Mouse (Mus musculus) lung, embryonic 14.5 days (tissue): ENCODE results near the gene Sdccag8. TPM values are rescaled to one million over a fixed set of nuclear protein-coding genes. Genes with fewer than 3 reads are reported as not detected.

Experiments used
- ATAC-seq: fragments of 200-750 bp; cut with Nextera tagmentation; 2 replicates; pipeline ENCODE4 v1.8.0; 2017; ENCODE audit warnings: mild to moderate bottlenecking, moderate TSS enrichment, moderate library complexity; ENCODE audit not compliant: insufficient read depth
- DNase-seq: peaks from one replicate; pipeline ENCODE4 v3.0.0-alpha.2; 2015
- H3K27ac ChIP-seq: fragments of 300-500 bp; sonication (generic); 2 replicates; pipeline ENCODE4 v1.5.1; 2014; ENCODE audit warnings: low read depth, mild to moderate bottlenecking, moderate library complexity
- H3K27me3 ChIP-seq: fragments of 300-500 bp; sonication (generic); 2 replicates; pipeline ENCODE4 v1.6.1; 2014; ENCODE audit warnings: low read length, control low read depth; ENCODE audit not compliant: insufficient read depth
- H3K36me3 ChIP-seq: fragments of 300-500 bp; sonication (generic); 2 replicates; pipeline ENCODE4 v1.6.1; 2014; ENCODE audit warnings: control low read depth; ENCODE audit not compliant: insufficient read depth
- H3K4me1 ChIP-seq: fragments of 300-500 bp; sonication (generic); 2 replicates; pipeline ENCODE4 v1.6.1; 2014; ENCODE audit warnings: antibody characterized with exemption, control low read depth; ENCODE audit not compliant: insufficient read depth
- H3K4me2 ChIP-seq: fragments of 300-500 bp; sonication (generic); 2 replicates; pipeline ENCODE4 v1.6.1; 2014; ENCODE audit warnings: mild to moderate bottlenecking
- H3K4me3 ChIP-seq: fragments of 300-500 bp; sonication (generic); 2 replicates; pipeline ENCODE4 v1.5.1; 2014; ENCODE audit warnings: low read depth, low read length
- H3K9ac ChIP-seq: fragments of 300-500 bp; sonication (generic); 2 replicates; pipeline ENCODE4 v1.6.1; 2014
- H3K9me3 ChIP-seq: fragments of 300-500 bp; sonication (generic); 2 replicates; pipeline ENCODE4 v1.6.1; 2016; ENCODE audit warnings: low read depth, low read length, control low read depth
- CTCF ChIP-seq: IDR thresholded peaks from 2 replicates; pipeline ENCODE4 v1.5.1; 2016; ENCODE audit warnings: antibody characterized with exemption, low read depth
- WGBS: fragments of 180-500 bp; shearing (Covaris S2); extraction: QIAGEN DNeasy Blood & Tissue Kit; methylation state at CpG from one replicate; pipeline ENCODE4 v1.1.7; 2014; 5-methylcytosine and 5-hydroxymethylcytosine counted together
- microRNA counts: library from miRNA; unstranded; fragments of <30 nt; microRNA quantifications from one replicate; lab custom pipeline; 2016
- microRNA-seq: library from miRNA; unstranded; fragments of <30 nt; microRNA quantifications from one replicate; pipeline ENCODE4, GENCODE M21; 2016; ENCODE audit warnings: borderline number of aligned reads
- polyA plus RNA-seq: library from polyadenylated mRNA; unstranded; fragments of >200 nt; fragmentation: Nextera tagmentation; extraction: Ambion mirVana; gene quantifications from 2 replicates; pipeline ENCODE4 v1.2.1, GENCODE M21; 2014

The Sdccag8 gene
- polyA plus RNA-seq, 1 experiment from 2014 or later, result 14.4 TPM

- no peaks in the 10 kb centered on the region for H3K9me3 ChIP-seq
- DNase-seq, result no peak
- 88% methylated on average over 2 of the region's 2 CpGs for WGBS
- no peaks in the 10 kb centered on the region for H3K4me1 ChIP-seq
- no peak overlapping the region for H3K4me3 ChIP-seq
- H3K9ac ChIP-seq, result no peak overlapping the region
- TF ChIP-seq CTCF, result no peak
- ATAC-seq, result no peak
- no peak overlapping the region for H3K27ac ChIP-seq
- H3K36me3 ChIP-seq, result no peaks in the 10 kb centered on the region
- no peak overlapping the region for H3K4me2 ChIP-seq
- H3K27me3 ChIP-seq, result no peaks in the 10 kb centered on the region
Measured at GRCm38 (mm10) chr1:177069161-177069560, 254.7 kb downstream of the Sdccag8 start.

MicroRNA genes within 50 kb of the gene (microRNA counts, 519-probe panel; counts per million panel counts)
- microRNA mmu-miR-350 (lab: Ali Mortazavi, UCI), result 3,237 counts per million, percentile 63 among the panel's probes with 10 or more counts

Small RNAs within 50 kb of the gene (microRNA-seq; reads per million reads assigned to microRNA genes)
- not detected for gene Gm25993
- 309 reads per million, percentile 61 among the genes with 10 or more reads in this experiment for gene Mir350

Other genes with a start within 250 kb of the Sdccag8 start
- gene Cep170, start 593 bp upstream of the Sdccag8 start, polyA plus RNA-seq, result 29.5 and 31.7 TPM in 2 replicates